Mouse (Mus musculus) ES-Bruce4 (cell line): ENCODE results near the gene Esf1.

Experiments used
- CTCF ChIP-seq: IDR thresholded peaks from one replicate; pipeline ENCODE4 v1.8.1; 2011; ENCODE audit warnings: low read depth, low read length
- POLR2A ChIP-seq: IDR thresholded peaks from one replicate; pipeline ENCODE4 v1.8.1; 2011; ENCODE audit warnings: low read length; ENCODE audit not compliant: insufficient read depth

GRCm38 (mm10) chr2:140125516-140125915 lies 44.8 kb downstream of the Esf1 start:
- TF ChIP-seq POLR2A (no peak), CTCF (no peak)
